Mouse (Mus musculus) liver, postnatal 0 days (tissue): ENCODE data around the gene Gm20498. TPM values are rescaled to one million over a fixed set of nuclear protein-coding genes. Genes with fewer than 3 reads are reported as not detected.
"Not testable (repeated sequence)": the region's sequence is repeated elsewhere in the genome, so short reads cannot be mapped to it uniquely, and the experiment has no call there.

Experiments
- ATAC-seq: fragments of 200-750 bp; cut with Nextera tagmentation; 2 replicates; pipeline ENCODE4 v1.8.0; 2017; ENCODE audit warnings: mild to moderate bottlenecking, moderate library complexity
- DNase-seq: peaks from one replicate; pipeline ENCODE4 v3.0.0-alpha.2; 2016
- H3K27ac ChIP-seq: fragments of 300-500 bp; sonication (generic); 2 replicates; pipeline ENCODE4 v1.5.1; 2014; ENCODE audit warnings: antibody characterized with exemption, moderate library complexity, mild to moderate bottlenecking, low read depth
- H3K27me3 ChIP-seq: fragments of 300-500 bp; sonication (generic); 2 replicates; pipeline ENCODE4 v1.6.1; 2014; ENCODE audit warnings: low read length, control low read depth, mixed read lengths; ENCODE audit not compliant: insufficient read depth
- H3K36me3 ChIP-seq: fragments of 300-500 bp; sonication (generic); replicated peaks from 2 replicates; pipeline ENCODE4 v1.6.1; 2014; ENCODE audit warnings: mild to moderate bottlenecking, control low read depth, low read length, moderate library complexity, mixed read lengths; ENCODE audit not compliant: insufficient read depth
- H3K4me1 ChIP-seq: fragments of 300-500 bp; sonication (generic); 2 replicates; pipeline ENCODE4 v1.6.1; 2014; ENCODE audit warnings: antibody characterized with exemption, mild to moderate bottlenecking, control low read depth; ENCODE audit not compliant: insufficient read depth
- H3K4me2 ChIP-seq: fragments of 300-500 bp; sonication (generic); 2 replicates; pipeline ENCODE4 v1.6.1; 2014; ENCODE audit warnings: low read depth, mild to moderate bottlenecking, low read length, moderate library complexity, mixed read lengths
- H3K4me3 ChIP-seq: fragments of 300-500 bp; sonication (generic); 2 replicates; pipeline ENCODE4 v1.5.1; 2014; ENCODE audit warnings: low read depth, low read length
- H3K9ac ChIP-seq: fragments of 300-500 bp; sonication (generic); replicated peaks from 2 replicates; pipeline ENCODE4 v1.6.1; 2014; ENCODE audit warnings: mild to moderate bottlenecking, moderate library complexity
- H3K9me3 ChIP-seq: fragments of 300-500 bp; sonication (generic); 2 replicates; pipeline ENCODE4 v1.6.1; 2016; ENCODE audit warnings: mild to moderate bottlenecking, control low read depth, low read length, mixed read lengths
- CTCF ChIP-seq: sonication (generic); IDR thresholded peaks from 2 replicates; pipeline ENCODE4 v1.5.1; 2016; ENCODE audit warnings: antibody characterized with exemption, low read depth
- EP300 ChIP-seq: IDR thresholded peaks from 2 replicates; pipeline ENCODE4 v1.6.1; 2016; ENCODE audit warnings: antibody characterized with exemption, low read depth, mild to moderate bottlenecking
- WGBS: fragments of 180-500 bp; shearing (Covaris S2); extraction: QIAGEN DNeasy Blood & Tissue Kit; methylation state at CpG from one replicate; pipeline ENCODE4 v1.1.7; 2014; ENCODE audit not compliant: insufficient replicate concordance; 5-methylcytosine and 5-hydroxymethylcytosine counted together
- polyA plus RNA-seq: library from polyadenylated mRNA; unstranded; fragments of >200 nt; fragmentation: Nextera tagmentation; extraction: Ambion mirVana; gene quantifications from 2 replicates; pipeline ENCODE4 v1.2.1, GENCODE M21; 2015

Gm20498 gene
- polyA plus RNA-seq, 1 experiment from 2014 or later: 13.8 TPM

DNA sequence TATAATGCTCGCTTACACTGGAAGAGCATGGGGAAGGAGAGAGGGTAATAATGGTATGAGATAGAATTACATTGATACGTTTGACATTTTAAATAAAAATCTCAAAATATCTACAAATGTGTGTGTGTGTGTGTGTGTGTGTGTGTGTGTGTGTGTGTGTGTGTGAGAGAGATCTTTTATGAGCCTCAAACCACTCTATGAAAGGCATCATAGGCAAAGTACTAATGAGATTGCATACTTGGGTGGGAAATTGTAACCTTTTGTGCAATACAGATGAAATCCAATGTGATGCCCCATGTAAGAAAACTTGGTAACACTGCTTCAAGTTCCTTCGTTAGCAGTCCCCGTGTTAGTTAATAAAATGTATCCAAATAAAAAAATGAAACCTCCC is 319 bp upstream of the Gm20498 start:
- peak; percentile 24 for ATAC-seq
- 35% methylated on average over 4 of the region's 4 CpGs for WGBS
- H3K9me3 ChIP-seq: no peaks in the 10 kb centered on the region

DNA sequence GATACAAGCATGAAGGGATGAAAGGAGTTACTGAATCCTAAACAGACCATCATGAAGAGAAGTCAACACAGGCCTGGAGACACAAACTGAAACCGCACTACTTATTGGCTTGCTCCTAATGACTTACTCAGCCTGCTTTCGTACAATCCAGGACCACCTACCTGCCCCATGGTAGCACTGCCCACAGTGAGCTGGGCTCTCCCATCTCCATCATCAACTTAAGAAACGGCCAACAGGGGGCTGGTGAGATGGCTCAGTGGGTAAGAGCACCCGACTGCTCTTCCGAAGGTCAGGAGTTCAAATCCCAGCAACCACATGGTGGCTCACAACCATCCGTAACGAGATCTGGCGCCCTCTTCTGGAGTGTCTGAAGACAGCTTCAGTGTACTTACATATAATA is 2.1 kb downstream of the Gm20498 start:
- 78% methylated on average over 5 of the region's 8 CpGs for WGBS
- H3K4me3 ChIP-seq, H3K4me2 ChIP-seq, H3K27me3 ChIP-seq, H3K36me3 ChIP-seq, H3K9ac ChIP-seq, H3K4me1 ChIP-seq, H3K27ac ChIP-seq, H3K9me3 ChIP-seq, DNase-seq, ATAC-seq: not testable (repeated sequence)
- TF ChIP-seq CTCF: 0 out of 2 replicates have a peak, but pooled peaks have one; percentile 16

More for the DNA sequence above, 319 bp upstream of the Gm20498 start:
- Histone ChIP-seq H3K4me1 (peaks cover 9% of the 10 kb centered on the region), H3K4me2 (peak overlapping the region; percentile 70), H3K9ac (peak overlapping the region; percentile 90), H3K4me3 (peak overlapping the region; percentile 94), H3K27ac (no peak overlapping the region; the same call in 1 of the 2 replicates), H3K36me3 (no peaks in the 10 kb centered on the region), H3K27me3 (no peaks in the 10 kb centered on the region)
- TF ChIP-seq CTCF: no peak
- no peak for TF ChIP-seq EP300
- no peak for DNase-seq

GRCm38 (mm10) chr12:81496906-81497305 is 35.8 kb downstream of the Gm20498 start:
- H3K4me1 ChIP-seq, H3K27me3 ChIP-seq, DNase-seq, H3K4me2 ChIP-seq, H3K27ac ChIP-seq, H3K36me3 ChIP-seq, H3K4me3 ChIP-seq, ATAC-seq, H3K9ac ChIP-seq, H3K9me3 ChIP-seq: not testable (repeated sequence)
- 91% methylated on average over 9 of the region's 9 CpGs for WGBS

DNA sequence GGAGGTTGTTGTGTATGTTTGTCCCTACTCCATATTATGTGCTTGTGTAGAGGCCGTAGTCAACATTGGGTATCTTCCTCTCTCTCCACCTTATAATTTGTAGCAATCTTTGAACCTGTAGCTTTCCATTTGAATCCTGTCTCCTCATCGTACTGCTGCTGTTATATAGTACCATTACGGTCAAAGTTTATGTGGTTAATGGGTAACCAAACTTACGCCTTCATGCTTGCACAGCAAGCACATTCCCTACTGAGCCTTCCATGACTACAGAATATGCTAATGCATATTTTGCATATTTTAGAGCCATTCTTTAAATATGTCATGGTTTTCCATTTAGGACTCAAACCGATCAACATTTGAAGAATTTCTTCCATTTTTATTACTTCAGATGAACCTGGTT is 42.2 kb downstream of the Gm20498 start:
- Histone ChIP-seq H3K27ac (no peak overlapping the region), H3K4me1 (0 out of 2 replicates have a peak, but pooled peaks cover under 1% of the 10 kb centered on the region), H3K4me2 (no peak overlapping the region), H3K27me3 (no peaks in the 10 kb centered on the region), H3K4me3 (no peak overlapping the region), H3K9me3 (no peaks in the 10 kb centered on the region), H3K9ac (no peak overlapping the region), H3K36me3 (no peaks in the 10 kb centered on the region; the same call in 1 of the 2 replicates)
- WGBS: 71% methylated on average over 5 of the region's 5 CpGs
- DNase-seq (no peak), ATAC-seq (0 out of 2 replicates have a peak, but pooled peaks have one; percentile 38)
- no peak for TF ChIP-seq CTCF
- no peak for TF ChIP-seq EP300

DNA sequence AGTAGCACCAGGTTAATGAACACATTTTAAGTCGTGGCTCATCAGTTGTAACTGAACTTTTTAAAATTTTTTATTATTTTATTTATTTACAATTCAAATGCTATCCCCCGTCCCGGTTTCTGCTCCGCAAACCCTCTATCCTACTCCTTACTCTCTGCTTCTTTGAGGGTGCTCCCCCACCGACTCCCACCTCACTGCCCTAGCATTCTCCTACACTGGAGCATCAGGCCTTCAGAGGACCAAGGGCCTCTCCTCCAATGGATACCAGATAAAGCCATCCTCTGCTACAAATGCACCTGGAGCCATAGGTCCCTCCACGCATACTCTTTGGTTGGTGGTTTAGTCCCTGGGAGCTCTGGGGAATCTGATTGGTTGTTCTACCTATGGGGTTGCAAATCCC is 47.4 kb downstream of the Gm20498 start:
- no peak for DNase-seq
- no peak for ATAC-seq
- no peaks in the 10 kb centered on the region for H3K27me3 ChIP-seq
- H3K4me3 ChIP-seq: peak overlapping the region; percentile 69
- H3K9me3 ChIP-seq: no peaks in the 10 kb centered on the region
- TF ChIP-seq EP300 (no peak), CTCF (no peak)
- 46% methylated on average over 6 of the region's 6 CpGs for WGBS
- H3K4me2 ChIP-seq: peak overlapping the region; percentile 68
- no peaks in the 10 kb centered on the region for H3K36me3 ChIP-seq
- peaks cover 6% of the 10 kb centered on the region; the same call in 1 of the 2 replicates for H3K4me1 ChIP-seq
- H3K27ac ChIP-seq: peak overlapping the region; percentile 97; the same call in 1 of the 2 replicates
- no peak overlapping the region for H3K9ac ChIP-seq

GRCm38 (mm10) chr12:81484727-81485191 is 47.9 kb downstream of the Gm20498 start, which contains the start of gene Cox16:
Gene Cox16 (minus strand): TSS chr12:81485127.
- 2% methylated on average over 31 of the region's 31 CpGs for WGBS
- Histone ChIP-seq H3K27ac (peak within 1 kb of the TSS; percentile 97), H3K4me1 (peaks cover 6% of the 10 kb centered on the region; the same call in 1 of the 2 replicates), H3K9ac (peak within 1 kb of the TSS; percentile 74), H3K36me3 (no peaks in the 10 kb centered on the region), H3K4me2 (peak within 1 kb of the TSS; percentile 68), H3K27me3 (no peaks in the 10 kb centered on the region), H3K9me3 (no peaks in the 10 kb centered on the region), H3K4me3 (peak within 1 kb of the TSS; percentile 69)
- ATAC-seq (peak; percentile 97), DNase-seq (peak; percentile 89)
- TF ChIP-seq EP300 (no peak), CTCF (no peak)

GRCm38 (mm10) chr12:81484212-81484611 is 48.5 kb downstream of the Gm20498 start:
- ATAC-seq (no peak), DNase-seq (no peak)
- WGBS: 2% methylated on average over 7 of the region's 7 CpGs

More at GRCm38 (mm10) chr12:81484212-81484611, 48.5 kb downstream of the Gm20498 start:
- peak overlapping the region; percentile 97 for H3K27ac ChIP-seq
- TF ChIP-seq CTCF (no peak), EP300 (no peak)
- H3K27me3 ChIP-seq: no peaks in the 10 kb centered on the region
- H3K4me2 ChIP-seq: peak overlapping the region; percentile 68
- H3K4me1 ChIP-seq: peaks cover 6% of the 10 kb centered on the region; the same call in 1 of the 2 replicates
- H3K9ac ChIP-seq: peak overlapping the region; percentile 74
- 0 out of 2 replicates have a peak, but pooled peaks cover 4% of the 10 kb centered on the region for H3K36me3 ChIP-seq
- H3K9me3 ChIP-seq: no peaks in the 10 kb centered on the region
- H3K4me3 ChIP-seq: peak overlapping the region; percentile 69
